Mouse (Mus musculus) cerebellum, adult 11 months (tissue): Measurements from ENCODE around the gene Ctbp2.
A peak's percentile ranks its signal among the peaks of the same experiment; 100 is the strongest.

Experiments used
- DNase-seq: peaks from one replicate; pipeline ENCODE4 v3.0.0; 2022

The Ctbp2 gene

GRCm38 (mm10) chr7:133083936-133084614, 40.1 kb downstream of the Ctbp2 start:
- no peak for DNase-seq

GRCm38 (mm10) chr7:133078929-133079328, 45.2 kb downstream of the Ctbp2 start:
- no peak for DNase-seq

DNA sequence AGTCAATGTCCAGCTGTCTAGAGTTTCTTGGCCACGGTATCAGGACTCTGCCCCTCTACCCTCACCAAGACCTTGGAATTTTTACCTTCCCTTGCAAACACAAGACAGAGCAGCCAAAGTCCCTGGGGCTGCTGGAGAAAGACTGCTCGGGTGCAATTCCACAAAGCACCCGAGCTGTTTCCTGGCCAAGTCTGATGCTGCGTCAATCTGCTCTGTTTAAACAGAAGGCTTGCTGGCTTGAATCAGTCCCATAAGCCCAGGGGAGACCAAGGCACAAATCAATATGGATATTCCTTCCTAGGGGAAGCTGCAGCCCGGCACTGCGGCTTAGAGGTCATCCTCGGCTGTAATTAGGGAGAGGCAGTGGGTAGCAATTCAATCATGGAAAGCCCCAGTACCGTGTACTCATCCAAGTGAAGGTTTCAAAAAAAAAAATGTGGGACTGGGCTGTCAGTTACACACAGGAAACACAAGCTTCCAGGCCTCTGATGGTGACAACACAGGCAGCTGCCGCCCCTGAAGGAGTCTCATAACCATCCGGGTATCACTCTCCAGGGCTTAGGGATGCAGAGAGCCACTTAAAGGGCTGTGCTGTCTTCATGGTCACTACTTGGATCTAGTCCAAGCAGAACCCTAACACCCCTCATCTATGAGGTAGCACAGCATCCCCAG, 49.6 kb downstream of the Ctbp2 start:
- DNase-seq, result peak; percentile 41

GRCm38 (mm10) chr7:133073147-133073651, 51.0 kb downstream of the Ctbp2 start:
- no peak for DNase-seq

GRCm38 (mm10) chr7:133072535-133072934, 51.6 kb downstream of the Ctbp2 start:
- DNase-seq, result no peak

DNA sequence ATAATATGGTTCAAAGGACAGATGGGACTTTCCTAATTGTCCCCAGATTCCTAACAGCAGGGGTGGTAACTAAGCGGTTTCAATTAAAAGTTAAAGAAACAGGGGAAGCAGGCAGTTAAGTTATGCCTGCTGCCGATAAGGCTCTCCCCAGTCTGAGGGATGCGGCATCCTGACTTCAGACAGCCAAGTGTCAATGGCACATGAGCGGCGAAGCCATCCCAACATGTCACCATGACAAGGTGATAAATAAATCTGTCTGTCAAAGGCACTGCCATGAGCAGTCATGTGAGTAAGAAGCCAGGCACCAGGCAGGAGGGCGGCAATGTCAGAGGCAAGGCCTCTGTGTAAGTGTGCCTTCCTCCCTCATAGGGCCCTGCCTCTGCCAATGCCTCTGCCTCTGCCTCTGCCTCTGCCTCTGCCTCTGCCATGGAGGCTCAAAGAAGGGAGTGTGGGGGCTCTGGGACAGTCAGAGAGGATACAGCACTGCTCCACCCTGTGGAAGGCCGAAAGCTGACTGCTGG, 56.8 kb downstream of the Ctbp2 start:
- DNase-seq, result no peak

DNA sequence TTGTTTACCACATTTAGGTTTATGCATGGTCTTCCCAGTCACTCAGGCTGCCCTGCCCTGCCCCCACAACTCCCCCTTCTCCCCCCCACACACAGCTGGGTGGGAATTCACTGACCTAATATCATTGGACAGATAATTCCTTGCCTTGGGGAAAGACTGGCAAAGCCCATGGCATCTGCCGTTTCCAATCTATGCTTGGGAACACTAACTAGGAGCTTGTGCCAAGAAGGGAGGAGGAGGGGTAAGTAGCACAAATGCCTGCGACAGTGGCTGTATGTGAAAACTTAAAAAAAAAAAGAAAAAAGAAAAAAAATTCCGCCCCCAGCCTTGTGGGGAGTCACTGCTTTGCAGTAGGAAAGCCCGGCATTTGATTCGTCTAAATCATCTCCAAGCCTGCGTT, 57.4 kb downstream of the Ctbp2 start:
- DNase-seq, result peak; percentile 48

- no peak for DNase-seq
Measured at GRCm38 (mm10) chr7:133062055-133062454, 62.1 kb downstream of the Ctbp2 start.

GRCm38 (mm10) chr7:133060170-133060569, 64.0 kb downstream of the Ctbp2 start:
- no peak for DNase-seq

DNA sequence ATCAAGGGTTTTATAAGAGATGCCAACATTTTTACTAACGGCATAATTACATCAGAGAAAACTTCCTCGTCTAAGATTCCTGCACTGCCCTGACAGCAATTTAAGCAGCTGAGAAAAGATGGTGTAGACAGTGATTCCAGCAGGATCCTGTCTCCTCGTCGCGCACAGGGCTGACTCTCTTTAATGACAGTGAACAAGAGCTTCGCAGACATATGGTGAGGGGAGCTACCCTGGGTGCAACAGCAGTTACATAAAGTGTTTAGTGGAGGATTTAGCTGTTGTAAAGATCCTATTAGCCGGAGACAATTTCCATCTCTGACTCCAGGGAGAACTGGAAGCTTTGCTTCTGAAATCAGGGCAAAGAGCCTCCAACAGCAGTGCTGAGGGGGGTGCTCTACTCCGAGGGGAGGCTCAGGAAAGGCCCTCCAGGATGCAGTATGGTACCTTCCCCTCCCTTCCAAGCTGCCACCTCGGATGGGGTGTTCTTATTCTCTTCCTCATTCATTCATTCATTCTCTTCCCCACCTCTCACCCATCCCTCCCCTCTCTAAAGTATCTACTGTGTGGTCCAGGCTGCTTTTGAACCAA, 64.5 kb downstream of the Ctbp2 start:
- no peak for DNase-seq

DNA sequence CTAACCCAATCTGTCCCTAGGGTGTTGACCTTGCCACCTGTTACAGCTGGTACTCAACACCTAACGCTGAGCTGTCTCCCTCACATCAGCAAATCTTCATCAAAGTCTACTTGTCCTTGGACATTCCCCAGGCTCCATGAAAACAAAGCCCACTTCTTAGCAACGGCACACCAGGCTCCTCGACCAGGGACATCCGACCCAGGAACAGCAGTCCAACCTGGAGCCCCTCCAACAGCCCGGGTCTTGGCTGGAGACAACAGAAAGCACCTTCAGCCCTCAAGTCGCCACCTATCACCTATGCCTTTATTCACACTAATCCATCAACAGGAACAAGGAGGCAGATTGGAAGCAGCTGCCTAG, 65.0 kb downstream of the Ctbp2 start:
- peak; percentile 37 for DNase-seq

DNA sequence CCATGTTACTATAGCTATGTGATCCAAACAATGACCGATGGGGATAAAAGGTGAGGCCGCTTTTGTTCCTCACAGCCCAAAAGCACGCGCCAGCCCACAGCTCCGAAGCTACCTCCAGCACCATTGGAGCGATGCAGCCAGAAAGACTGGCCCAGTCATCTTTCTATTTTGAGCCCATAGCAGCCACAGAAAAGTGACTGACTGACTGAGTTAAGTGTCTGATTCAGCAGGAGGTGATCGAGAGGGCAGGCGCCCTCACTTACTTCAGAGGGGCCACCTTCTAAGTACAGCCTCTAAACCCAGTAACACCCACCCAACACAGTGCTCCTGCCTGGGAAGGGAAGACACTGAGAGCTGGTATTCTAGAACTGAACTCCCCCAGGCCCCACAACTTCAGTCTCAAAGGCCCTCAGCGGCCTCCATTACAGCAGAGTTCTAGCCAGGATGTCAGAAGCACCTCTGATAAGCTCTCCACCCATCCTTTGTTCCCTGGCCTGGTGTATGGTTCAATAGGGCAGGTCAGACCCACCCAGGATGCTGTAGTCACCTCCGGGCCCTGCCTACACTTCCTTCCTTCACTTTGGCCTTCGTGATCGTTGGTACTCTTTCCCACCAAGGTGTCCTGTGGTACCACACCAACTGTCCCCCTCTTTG, 65.5 kb downstream of the Ctbp2 start:
- DNase-seq, result no peak

DNA sequence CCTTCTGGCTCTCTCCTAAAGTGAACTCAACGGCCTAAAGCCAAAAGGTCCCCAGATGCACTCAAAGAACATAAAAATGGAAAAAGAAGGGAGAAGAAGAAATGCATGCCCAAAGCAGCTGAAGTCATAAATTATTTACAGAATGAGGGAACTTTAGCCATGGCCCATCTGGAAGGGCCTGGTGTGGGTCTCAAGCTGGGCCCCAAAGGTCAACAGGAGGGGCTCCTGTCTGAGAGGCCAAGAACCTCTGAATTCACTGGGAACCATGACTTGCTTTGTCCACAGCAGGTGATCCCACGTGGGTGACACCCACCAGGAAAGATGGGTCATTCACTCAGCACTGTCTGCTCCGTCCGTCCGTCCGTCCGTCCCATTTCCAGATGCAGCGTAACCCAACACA, 67.2 kb downstream of the Ctbp2 start:
- DNase-seq, result no peak

DNA sequence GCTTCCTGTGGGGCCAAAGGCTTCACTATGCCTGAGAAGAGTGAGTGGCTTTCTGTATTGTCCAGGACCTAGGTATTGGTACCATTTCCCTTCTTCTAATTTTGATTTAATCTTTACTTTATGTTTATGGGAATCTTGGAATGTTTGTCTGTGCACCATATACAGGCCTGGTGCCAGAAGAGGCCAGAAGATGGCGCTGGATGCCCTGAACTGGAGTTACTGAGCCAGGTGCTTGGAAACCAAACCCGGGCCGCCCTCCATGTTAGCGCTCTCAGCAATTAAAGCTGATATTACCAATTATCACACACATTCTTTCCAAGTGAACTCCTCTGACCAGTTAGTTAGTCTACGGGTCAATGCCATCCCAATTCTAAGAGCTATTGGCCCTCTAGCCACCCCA, 69.7 kb downstream of the Ctbp2 start:
- DNase-seq, result no peak

DNA sequence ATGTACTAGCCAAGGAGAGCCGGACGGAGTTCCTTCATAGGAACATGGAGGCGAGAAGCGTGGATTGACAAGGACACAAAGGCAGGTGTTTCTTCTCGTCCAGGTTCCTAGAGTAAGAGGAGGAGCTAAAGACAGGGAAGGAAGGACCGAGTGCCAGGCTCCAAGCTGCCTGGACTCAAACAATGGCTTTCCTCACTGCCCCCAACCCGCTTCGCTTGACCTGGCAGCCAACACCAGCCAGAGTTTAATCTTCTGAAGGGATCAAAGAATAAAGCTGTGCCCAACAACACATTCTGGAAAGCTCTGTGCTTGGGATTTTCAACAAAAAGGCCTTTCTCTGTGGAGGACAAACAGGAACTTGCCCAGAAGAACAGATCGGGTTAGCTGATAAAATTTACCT, 70.4 kb downstream of the Ctbp2 start:
- no peak for DNase-seq

GRCm38 (mm10) chr7:133052819-133053218, 71.3 kb downstream of the Ctbp2 start:
- no peak for DNase-seq

DNA sequence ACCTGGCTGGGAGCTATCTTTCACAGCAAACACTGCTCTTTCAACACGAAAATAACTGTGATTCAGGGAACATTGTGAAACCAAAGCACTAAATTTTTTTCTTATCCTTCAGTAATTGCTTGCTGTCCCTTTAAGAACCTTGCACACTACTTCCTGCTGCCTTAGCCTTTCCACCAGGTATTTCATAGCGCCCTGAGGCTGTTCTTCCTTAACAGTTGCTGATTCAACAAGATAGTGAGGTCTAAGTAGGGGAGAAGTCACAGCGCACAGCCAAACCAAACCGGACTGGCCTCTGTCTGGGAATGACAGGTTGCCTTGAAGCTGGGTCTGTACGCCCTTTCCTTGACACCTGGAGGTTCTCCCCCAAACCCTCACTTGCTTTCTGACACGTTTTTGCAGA, 73.5 kb downstream of the Ctbp2 start:
- no peak for DNase-seq

GRCm38 (mm10) chr7:133048085-133048630, 76.0 kb downstream of the Ctbp2 start:
- DNase-seq, result no peak

- DNase-seq, result no peak
Measured at GRCm38 (mm10) chr7:133047287-133047686, 76.9 kb downstream of the Ctbp2 start.

DNA sequence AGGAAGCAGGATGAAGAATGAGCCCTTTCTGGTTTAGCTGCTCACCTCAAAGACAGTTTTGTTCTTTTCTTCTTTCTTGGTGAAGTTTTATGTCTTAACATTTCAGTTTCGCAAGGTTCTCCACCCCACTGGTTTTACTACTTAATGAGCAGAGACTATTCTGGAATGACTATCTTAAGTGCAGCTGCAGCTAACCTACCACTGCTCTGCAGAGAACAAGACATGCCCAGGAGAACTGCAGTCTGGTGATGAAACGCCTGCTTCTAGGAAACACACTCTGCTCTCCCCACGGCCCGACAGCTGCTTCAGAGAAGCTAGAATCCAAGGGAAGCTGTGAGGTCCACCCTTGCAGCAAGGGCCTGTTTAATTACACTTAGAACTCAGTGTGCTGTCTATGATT, 79.4 kb downstream of the Ctbp2 start:
- no peak for DNase-seq

DNA sequence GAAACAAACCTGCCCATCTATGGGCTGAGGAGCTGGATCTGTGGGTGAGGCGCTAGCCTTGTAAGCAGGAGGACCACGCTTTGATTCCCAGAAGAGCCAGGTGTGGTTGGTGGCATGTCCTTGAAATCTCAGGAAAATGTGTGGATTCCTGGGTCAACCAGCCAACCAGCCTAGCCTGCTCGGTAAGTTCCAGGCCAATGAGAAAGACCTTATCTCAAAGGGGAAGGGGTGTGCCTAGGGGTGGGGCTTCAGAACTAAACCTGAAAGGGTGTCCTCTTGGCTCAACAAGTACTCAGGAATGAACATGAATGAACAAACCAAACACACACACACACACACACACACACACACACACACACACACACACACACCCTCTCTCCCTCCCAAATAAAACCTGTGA, 82.4 kb downstream of the Ctbp2 start:
- no peak for DNase-seq

DNA sequence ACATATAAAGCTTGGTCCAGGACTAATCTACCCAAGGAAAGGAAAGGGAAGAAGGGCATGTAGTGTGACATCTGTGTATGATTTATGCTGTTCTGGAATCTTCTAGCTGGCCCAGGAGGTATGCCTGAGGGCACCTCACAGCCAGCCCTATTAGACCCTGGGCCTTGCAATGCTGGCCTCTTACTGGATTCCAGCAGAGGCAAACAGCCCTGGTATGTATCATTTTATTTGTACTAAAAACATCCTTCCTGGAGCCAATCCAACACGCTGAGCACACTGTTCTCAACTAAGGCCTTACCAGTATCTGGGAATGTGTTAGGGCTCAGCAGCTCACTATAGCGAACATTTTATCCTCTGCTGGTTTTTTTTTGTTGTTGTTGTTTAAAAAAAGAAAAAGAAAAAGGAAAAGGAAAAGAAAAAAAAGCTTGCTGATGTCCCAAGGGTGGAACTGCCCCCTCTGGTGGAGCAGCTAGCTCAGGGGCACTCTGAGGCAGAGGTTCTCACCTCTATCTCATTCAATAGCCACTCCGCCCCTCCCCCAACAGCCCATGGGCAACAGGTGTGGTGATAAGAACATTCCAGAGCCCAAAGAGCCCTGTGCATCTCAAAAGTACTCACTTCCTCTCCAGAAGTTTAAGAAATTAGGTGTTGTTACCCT, 83.3 kb downstream of the Ctbp2 start:
- DNase-seq, result no peak
